Mouse (Mus musculus): ENCODE measurements around the gene Btbd18.
A peak's percentile ranks its signal among the peaks of the same experiment; 100 is the strongest.
"Not testable (repeated sequence)": the region's sequence is repeated elsewhere in the genome, so short reads cannot be mapped to it uniquely, and the experiment has no call there.

Gene Btbd18

DNA sequence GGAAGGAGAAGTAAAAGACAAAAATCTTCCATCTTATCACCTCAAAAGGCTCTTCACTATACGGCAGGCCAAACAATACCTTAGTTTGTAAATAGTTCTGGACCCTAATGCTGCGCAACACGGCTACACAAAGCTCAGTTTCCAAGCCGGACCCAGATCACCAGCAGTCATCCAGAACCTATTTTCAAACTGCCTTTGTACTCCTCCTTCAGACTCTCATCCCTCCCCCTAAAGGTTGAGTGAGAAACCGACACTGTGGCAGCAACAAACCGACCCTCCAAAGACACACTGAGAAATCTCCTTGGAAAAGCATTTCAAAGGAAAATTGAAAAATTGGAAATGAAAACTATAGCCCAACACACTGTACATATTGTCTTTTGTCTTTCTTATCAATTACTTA, 10.5 kb upstream of the Btbd18 start:
- DNase-seq = no peak

DNA sequence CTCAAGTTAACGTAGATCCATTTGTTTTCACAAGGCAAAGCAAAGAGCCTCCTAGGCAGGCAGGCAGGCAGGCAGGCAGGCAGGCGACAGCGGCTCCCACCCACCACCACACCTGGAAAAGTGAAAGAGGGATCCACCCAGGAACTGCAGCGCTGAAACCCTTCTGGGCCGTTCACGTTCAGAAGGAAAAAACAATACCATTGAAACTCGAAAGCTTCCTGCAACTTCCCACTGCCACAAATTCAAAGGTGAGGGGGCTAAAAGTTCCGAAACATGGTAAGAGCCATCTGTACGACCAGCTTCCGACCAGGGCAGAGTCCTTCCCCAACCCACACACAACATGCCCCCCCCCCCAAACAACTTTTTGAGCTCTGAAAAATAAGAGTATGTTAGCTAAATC, 9.2 kb upstream of the Btbd18 start:
- no peak for DNase-seq

DNA sequence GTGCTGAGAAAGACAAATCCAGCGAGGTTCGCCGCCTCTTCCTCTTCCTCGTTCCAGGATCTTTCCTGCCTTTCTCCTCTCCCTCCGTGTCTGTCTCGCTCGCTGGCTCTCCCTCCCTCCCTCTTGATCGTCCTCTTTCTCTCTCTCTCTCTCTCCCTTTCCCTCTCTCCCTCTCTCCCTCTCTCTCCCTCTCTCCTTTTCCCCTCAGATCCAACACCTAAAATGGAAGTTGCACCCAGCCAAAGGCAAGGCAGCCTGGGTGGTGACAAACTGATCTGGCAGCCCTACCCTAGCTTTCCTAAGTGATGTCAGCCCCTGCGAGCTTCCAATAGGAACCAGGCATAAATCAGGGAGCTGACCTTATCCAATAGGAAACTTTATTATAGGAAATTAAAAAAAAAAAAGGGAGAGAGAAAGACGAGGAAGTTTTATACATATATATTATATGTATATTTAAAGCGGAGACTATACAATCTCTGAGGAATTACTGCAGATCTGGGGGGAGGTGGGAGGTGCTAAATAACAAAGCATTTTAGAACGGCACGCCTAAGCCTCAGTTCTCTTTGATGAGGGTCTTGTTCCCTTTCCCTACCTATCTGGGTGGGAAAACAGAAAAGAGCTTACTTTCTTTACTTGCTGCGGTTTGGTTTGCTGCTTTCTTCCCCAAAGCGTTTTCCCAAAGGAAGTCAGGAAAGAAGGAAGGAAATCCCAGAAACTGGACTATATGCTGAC, 8.2 kb upstream of the Btbd18 start, which contains the start of gene Ctnnd1:
TSS of gene Ctnnd1 (minus strand) at position 302 of the 732 bp plus-strand sequence.
- peak; percentile 82 for DNase-seq

DNA sequence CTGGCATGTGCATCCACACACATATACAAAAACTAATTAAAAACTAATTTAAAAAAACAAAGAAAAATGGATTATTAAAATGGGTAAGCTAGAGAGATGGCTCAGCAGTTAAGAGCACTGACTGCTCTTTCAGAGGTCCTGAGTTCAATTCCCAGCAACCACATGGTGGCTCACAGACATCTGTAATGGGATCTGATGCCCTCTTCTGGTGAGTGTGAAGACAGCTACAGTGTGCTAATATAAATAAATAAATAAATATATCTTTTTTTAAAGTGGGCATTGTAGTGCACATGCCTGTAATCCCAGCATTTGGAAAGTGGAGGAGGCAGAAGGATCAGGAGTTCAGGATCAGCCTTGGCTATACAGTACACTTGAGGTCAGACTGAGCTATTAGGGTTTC, 5.5 kb upstream of the Btbd18 start:
- no peak for DNase-seq

DNA sequence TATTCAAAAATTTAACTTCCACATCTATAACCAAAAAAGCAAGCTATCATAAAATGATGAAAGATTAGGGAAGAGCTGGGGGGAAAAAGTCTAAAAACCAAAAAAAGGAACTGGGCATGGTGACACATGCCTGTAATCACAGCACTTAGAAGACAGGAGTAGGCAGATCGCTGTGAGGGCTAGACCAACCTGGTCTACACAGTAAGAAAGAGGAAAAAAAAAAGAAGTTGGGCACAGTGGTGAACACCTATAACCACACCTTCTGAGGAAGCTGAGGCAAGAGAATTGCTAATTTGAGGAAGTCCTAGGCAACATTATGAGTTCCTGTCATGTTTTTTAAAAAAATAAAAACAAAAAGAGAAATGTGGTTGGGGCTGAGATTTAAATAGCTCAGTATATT, 3.0 kb upstream of the Btbd18 start:
- DNase-seq = no peak

DNA sequence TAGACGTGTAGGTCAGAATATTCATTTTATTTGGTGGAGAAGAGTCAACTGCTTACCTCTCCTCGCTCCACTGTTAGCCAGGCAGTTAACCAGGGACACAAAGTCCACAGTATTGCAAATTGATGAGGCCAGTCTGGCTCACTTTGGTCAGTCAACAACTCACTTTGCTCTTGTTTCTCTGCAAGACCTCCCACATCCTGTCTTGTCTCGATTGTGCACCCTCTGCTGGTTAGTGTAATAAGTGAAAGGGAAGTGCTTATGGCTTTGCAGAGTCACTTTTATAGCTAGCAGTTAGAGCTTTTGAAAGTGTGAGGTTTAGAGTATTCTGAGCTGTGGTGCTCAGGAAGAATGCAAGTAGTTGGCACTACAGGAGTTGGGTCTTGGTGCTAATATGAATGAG, 1.4 kb downstream of the Btbd18 start:
- no peak for DNase-seq

DNA sequence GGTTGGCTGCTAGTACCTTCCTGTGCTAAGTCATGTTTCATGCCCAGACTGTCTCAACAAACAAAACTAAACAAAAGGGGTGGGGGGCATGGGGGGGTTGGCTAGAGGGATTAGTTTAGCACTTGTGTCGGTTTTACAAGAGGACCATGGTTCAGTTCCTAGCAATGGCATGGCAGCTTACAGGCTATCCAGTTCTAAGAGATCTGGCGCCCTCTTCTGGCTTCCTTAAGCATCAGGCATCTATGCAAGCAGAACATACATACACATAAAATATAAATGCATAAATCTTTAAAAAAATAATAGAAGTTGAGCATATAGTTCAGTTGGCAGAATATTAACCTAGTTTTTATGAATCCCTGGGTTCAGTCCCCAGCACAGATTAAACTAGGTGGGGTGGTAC, 4.0 kb downstream of the Btbd18 start:
- DNase-seq = no peak

DNA sequence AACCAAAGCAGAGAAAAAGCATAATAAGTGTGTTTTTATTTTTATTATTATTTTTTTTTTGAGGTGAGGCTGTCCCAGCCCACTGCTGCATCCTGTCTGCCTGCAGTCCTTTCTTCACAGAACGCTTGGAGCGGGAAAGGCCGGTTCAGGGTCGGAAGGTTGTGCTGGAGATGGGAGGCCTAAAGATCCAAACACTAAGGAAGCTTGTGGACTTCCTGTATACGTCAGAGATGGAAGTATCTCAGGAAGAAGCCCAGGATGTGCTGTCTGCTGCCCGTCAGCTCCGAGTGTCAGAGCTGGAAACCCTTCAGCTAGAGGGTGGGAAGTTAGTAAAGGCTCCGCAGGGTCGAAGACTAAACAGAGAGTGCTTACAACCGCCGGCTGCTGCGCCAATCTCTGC, 7.2 kb downstream of the Btbd18 start:
- no peak for DNase-seq

DNA sequence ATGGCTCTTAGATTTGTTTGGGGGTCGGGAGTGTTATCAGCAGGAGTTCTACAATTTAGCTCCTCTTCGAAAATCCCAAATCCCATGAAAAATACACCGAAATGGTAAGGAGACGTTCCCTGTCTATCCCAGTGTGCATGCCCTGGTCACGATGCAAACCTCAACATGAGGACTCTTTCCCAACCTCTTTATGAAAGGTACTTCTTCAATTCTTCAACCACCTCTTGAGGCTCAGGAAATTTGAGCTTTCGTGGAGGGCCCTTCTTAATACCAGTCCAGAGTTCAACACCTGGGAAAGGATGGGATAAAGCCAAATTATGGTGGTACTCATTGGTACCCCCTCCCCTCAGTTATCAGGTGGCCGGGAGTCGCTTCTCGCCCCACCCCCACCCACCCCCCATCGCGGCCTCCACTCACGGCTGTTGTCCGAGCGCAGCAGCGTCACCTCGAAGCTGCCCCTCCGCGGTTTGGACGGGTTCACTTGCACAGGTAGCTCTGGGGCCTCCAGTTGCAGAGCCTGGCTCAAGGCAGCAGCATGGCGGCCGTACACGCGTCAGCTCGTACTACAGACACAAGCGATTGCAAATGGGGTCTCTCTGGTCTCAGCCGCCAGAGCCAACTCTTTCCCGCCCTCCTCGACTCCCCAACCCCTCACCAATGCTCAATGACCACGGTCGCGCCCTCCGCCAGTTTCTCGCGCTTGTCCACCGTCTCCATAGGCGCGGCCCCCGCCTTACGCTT, 11.1 kb downstream of the Btbd18 start:
- DNase-seq = no peak

DNA sequence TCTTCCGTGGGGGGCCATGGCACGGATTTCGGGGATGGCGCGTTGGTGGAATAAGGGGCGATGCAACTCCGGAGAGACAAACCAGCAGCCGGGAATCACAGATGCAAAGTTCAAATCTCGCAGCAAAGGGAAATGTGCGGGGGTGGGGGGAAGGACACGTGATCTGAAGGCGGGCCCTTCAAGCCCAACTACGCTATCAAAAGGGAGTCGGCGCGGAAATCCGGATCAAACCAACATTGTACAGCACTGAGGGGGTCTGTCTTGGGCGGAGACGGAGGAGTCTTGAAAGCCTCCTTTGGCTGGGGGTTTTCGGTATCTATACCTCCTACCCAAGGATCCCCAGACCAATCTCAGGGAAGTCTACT, 11.7 kb downstream of the Btbd18 start, which contains the start of gene Selenoh:
TSS of gene Selenoh (minus strand) at position 202 of the 365 bp plus-strand sequence.
- peak; percentile 72 for DNase-seq

DNA sequence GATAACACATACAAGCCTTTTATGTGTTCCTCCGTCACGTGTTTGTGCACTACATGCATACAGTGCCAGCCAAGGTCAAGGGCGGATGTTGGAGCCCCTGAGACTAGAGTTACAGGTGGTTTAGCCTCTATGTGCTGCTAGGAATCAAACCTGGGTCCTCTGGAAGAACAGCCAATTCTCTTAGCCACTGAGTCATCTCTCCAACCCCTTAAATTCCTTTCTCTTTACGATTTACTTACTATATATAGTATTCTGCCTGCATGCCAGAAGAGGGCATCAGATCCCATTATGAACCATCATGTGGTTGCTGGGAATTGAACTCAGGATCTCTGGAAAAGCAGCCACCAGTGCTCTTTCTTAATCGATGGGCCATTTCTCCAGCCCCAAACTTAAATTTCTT, 12.7 kb downstream of the Btbd18 start:
- DNase-seq = not testable (repeated sequence)

DNA sequence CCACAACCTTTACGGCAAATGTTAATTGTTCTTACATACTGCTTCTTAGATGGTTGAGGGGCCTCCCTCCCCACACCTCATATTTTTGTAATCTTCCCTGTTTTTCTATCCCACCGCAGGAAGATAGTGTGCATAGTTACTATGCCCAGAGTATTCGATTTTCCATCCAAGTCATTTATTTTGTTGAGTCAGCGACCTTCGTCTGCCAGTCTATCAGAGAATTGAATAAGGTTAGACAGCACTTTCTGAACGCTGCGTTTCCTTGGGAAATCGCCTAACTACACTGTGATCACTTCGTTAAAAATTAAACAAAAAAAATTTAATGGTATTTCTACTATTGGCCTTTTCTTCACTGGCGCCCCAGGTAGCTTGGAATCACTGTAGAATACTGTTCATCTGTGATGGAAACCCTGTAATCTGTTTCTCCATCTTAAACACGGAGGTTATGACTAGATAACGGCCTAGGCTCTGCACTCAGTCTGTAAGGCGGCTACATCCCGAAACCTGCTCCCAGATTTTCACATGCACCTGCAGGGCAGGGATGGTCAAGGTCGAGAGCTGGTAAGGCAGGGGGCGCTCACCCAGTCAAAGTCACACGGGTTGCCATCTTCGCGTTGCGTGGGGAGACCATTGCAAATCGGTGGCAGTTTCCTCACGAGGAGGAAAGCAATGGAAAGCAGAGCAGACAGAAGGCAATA, 18.5 kb downstream of the Btbd18 start:
- DNase-seq = no peak

DNA sequence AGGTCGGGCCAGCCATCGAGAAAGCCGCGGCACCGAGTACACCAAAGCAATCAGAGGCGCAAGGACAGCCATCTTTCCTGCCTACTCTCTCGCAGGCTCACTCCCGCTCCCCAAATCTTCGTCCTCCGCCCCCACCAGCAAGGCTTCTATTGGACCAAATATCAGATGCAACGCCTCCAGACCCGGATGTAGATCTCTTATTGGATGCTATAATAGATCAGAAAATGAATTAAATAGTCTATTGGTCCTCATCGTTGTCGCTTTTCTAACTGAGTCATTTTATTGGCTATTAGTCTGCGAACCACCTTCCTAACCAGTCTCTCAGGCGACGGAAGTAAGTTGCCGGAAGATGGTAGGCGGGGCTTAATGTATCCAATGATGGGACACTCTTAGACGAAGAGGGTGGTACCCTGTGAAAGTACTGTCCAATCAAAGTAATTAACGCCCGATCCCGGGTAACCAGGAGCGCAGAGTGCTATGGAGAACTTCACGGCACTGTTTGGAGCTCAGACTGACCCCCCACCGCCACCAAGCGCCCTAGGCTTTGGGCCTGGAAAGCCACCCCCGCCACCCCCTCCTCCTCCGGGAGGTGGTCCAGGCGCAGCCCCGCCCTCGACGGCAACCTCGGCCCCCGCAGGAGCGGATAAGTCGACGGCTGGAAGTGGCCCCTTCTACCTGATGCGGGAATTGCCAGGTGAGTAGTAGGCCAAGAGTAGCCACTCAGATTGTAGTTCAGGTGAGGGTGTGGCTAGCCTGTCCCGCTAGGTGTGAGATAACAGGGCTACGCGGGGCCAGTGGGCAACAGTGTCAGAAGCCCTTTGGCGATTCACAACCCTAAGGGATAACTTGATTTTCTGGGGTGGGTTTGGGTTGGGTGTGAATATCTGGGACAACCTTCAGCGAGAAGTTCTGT, 19.3 kb downstream of the Btbd18 start, which contains the start of the genes Gm28635 and Med19:
TSS of gene Gm28635 (minus strand) at position 74 of the 913 bp plus-strand sequence.
TSS of gene Med19 (plus strand) at position 435 of the 913 bp plus-strand sequence.
- peak; percentile 91 for DNase-seq

DNA sequence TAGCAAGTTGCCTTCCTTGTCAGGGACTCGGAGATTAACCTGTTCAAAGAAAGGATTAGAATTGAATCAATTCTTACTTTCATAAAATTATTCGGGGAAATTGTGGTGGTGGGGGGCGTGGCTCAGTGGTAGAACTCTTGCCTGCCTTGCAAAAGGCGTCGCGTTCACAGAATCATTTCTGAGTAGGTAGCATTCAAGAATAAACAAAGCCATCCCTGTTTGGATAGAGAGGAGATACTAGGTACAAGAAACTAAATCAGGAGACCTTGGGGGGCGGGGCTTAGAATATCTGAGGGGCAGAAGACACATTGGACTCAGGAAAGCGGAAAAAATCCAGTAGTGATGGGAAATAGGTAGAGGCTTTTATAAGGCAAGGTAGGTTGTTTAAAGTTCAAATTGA, 20.1 kb downstream of the Btbd18 start, which contains the start of gene Tmx2:
TSS of gene Tmx2 (minus strand) at position 125 of the 400 bp plus-strand sequence.
- DNase-seq = no peak

DNA sequence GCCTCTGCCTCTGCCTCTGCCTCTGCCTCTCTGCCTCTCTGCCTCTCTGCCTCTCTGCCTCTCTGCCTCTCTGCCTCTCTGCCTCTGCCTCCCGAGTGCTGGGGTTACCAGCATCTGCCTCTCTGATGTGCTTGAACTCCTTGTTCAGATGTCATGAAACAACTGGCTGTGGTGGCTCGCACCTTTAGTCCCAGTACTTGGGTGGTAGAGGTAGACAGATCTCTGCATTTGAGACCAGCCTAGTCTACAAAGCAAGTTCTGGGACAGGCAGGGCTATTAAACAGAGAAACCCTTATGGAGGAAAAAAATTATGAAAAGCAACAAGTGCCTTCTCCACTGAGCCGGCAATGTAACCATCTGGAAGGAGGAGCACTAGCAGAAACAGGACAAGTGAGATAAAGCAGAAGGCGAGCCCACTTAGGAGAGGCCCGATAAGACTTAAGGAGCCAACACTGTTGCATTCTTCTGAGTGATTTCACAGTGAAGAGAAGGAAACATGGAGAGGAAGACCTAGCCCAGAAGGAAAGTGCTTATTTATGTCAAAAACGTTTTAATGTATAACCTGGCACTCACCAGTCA, 23.8 kb downstream of the Btbd18 start:
- DNase-seq = no peak

DNA sequence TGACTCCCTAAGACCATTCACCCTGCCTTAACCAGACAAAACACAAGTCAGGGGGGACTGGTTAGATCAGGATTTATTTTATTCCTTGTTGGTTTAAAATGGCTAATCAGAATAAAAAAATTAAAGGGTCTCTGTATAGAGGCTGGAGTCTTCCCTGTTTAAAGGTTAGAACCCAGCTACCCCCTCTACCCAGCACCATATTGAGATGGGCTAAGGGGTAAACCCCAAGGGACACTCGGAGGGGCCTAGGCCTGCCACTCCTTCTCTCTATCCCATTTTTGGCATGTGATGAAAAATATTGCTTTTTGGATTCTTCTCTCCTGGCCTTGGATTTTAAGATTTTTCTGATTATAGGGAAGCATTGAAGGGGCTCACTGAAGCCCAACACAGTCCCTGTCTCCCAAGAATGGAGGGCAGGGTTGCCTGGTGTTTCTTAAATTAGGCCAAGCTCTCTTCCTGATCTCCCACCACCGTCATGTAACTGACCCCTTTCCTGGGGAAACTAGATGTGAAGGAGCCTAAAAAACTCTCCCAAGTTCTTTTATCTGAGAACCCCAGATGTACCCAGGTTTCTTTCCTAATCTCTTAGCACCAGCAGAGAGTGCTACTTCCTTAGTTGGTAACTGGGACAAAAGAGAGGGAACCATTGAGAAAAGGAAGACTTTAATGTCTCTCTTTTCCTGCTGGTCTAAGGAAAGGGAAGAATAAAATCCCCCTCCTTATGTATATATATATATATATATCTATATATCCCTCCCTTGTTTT, 29.4 kb downstream of the Btbd18 start:
- no peak for DNase-seq

DNA sequence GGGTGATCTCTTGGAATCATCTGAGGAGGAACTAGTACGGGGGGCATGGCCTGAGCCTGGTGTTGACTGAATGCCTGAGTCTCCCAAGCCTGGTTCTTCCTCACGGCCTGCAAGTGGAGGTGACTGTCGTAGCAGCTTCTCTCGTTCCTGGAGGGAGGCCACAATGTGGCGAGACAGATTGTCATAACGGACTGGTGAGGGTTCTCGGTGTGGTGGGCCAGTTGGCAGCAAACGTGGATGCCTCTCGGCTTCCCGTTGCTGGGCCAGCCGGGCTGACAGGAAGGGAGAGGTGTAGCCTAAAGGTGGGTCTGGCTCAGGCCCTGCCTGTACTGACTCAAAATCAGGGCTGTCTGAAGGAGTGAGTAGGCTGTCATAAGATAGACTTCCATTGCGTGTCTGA, 31.2 kb downstream of the Btbd18 start:
- peak; percentile 24 for DNase-seq

DNA sequence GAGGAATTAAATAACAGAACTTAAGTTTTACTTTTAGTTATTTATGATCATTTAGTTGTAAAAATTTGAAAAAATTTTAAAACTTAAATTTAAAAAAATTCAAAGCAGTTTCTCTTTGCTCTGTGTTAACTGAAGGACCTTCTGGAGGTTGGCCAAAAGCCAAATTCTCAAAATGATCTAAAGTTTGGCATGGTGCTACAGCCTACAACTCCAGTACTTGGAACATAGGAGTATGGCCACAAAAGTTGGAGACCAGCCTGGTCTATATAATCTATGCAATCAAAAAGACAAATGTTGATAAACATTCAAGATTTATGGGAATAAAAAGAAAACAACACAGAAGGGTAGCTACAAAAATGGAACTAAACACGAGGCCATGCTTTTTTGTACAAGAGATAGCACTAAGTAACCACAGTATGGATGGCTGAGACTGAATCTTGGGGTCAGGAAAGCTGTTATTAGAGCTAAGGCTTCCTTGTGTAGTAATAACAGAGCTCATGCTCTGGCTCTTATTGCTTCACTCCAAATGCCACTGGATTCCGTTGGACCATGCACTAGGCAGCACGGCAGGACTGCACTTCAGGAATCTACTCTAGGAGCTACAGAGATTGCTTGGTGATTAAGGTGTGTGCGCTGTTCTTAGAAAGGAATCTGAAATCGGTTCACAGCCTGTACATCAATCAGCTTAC, 36.3 kb downstream of the Btbd18 start:
- no peak for DNase-seq

DNA sequence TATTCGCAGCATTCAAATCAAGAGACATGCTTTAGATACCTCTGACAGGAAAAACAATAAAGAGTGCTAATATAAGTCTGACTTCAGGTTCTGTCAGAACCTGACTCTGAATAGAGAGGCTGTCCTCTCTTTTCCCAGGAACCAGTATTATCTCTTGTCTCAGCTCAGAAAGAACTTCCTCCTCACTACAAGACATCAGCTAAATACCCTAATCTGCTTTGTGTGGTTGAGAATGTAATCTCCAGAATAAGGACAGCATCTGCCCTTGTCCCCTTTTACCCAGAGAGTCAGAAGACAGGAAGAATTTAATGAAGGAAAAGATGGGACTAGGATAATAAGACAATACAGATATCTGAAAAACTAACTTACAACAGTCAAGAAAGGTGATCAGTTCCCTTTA, 44.6 kb downstream of the Btbd18 start:
- DNase-seq = no peak

DNA sequence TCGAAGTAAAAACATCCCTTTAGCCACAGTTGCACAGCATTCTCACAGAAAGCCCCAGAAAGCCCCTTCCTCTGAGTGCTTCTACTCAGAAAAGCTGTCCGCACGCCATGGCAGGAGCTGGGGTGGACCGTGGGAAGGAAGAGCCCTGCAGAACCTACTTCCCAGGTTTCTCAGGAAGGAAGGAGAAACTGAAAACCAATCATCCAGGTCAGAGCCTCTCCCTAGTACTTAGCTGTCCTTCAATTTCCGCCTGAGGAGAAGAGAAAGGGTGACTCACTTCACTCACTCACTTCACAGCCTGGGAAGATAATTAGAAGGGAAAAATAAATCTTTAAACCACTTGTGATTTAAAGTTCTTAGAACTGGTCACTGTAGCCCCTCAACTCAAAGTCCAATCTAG, 45.5 kb downstream of the Btbd18 start:
- no peak for DNase-seq

DNA sequence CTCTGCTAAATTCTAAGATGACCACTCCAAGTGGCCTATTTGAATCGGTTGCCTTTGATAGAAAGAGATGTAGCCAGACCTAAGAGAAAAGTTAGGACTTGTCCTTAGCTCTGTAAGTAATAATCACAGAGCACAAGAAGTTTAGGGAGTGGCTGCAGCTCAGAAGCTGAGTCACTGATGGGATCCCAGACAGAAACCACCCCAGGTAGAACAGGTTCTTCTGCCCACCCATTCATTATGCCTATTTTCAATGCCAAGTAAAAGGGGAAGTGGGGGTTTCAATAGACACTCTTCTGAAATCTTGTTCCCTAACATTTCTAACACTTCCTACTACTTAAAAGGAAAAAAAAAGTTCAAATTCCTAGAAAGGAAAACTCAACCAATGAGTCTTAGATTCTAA, 46.4 kb downstream of the Btbd18 start:
- DNase-seq = no peak

Data from cerebellum, adult 11 months (tissue).